Mouse (Mus musculus) midbrain, postnatal 0 days (tissue): ENCODE data around the gene Fndc3c1. TPM values are rescaled to one million over a fixed set of nuclear protein-coding genes. Genes with fewer than 3 reads are reported as not detected.
A peak's percentile ranks its signal among the peaks of the same experiment; 100 is the strongest.
"Not testable (repeated sequence)": the region's sequence is repeated elsewhere in the genome, so short reads cannot be mapped to it uniquely, and the experiment has no call there.

Source experiments
- ATAC-seq: fragments of 200-750 bp; cut with Nextera tagmentation; 2 replicates; pipeline ENCODE4 v1.8.0; 2017; ENCODE audit warnings: moderate number of reproducible peaks, mild to moderate bottlenecking, moderate TSS enrichment, moderate library complexity; ENCODE audit not compliant: low FRiP score
- DNase-seq: peaks from one replicate; pipeline ENCODE4 v3.0.0-alpha.2; 2015; ENCODE audit warnings: low spot score
- H3K27ac ChIP-seq: fragments of 300-500 bp; sonication (generic); 2 replicates; pipeline ENCODE4 v1.5.1; 2014; ENCODE audit warnings: low read depth, mild to moderate bottlenecking, low read length, mixed read lengths
- H3K27me3 ChIP-seq: fragments of 300-500 bp; sonication (generic); 2 replicates; pipeline ENCODE4 v1.6.1; 2014; ENCODE audit warnings: low read length, control low read depth, mixed read lengths; ENCODE audit not compliant: insufficient read depth
- H3K36me3 ChIP-seq: fragments of 300-500 bp; sonication (generic); 2 replicates; pipeline ENCODE4 v1.6.1; 2014; ENCODE audit warnings: low read length, control low read depth, mixed read lengths; ENCODE audit not compliant: insufficient read depth
- H3K4me1 ChIP-seq: fragments of 300-500 bp; sonication (generic); 2 replicates; pipeline ENCODE4 v1.6.1; 2014; ENCODE audit warnings: mild to moderate bottlenecking, control low read depth, antibody characterized with exemption, low read length, mixed read lengths; ENCODE audit not compliant: insufficient read depth
- H3K4me2 ChIP-seq: fragments of 300-500 bp; sonication (generic); 2 replicates; pipeline ENCODE4 v1.6.1; 2014; ENCODE audit warnings: low read depth, mild to moderate bottlenecking, low read length, mixed read lengths; ENCODE audit not compliant: poor library complexity, severe bottlenecking
- H3K4me3 ChIP-seq: fragments of 300-500 bp; sonication (generic); 2 replicates; pipeline ENCODE4 v1.5.1; 2014; ENCODE audit warnings: low read depth, mild to moderate bottlenecking, low read length, moderate library complexity
- H3K9ac ChIP-seq: fragments of 300-500 bp; sonication (generic); replicated peaks from 2 replicates; pipeline ENCODE4 v1.6.1; 2014; ENCODE audit warnings: mild to moderate bottlenecking, low read length, moderate library complexity, mixed read lengths; ENCODE audit not compliant: poor library complexity, severe bottlenecking
- H3K9me3 ChIP-seq: fragments of 300-500 bp; sonication (generic); 2 replicates; pipeline ENCODE4 v1.6.1; 2016; ENCODE audit warnings: low read length, control low read depth
- CTCF ChIP-seq: IDR thresholded peaks from 2 replicates; pipeline ENCODE4 v1.5.1; 2016; ENCODE audit warnings: antibody characterized with exemption, mild to moderate bottlenecking
- WGBS: fragments of 180-500 bp; shearing (Covaris S2); extraction: QIAGEN DNeasy Blood & Tissue Kit; methylation state at CpG from one replicate; pipeline ENCODE4 v1.1.7; 2014; 5-methylcytosine and 5-hydroxymethylcytosine counted together
- microRNA-seq: library from miRNA; unstranded; fragments of <30 nt; microRNA quantifications from one replicate; pipeline ENCODE4, GENCODE M21; 2016; ENCODE audit warnings: borderline number of aligned reads
- polyA plus RNA-seq: library from polyadenylated mRNA; unstranded; fragments of >200 nt; fragmentation: Nextera tagmentation; extraction: Ambion mirVana; gene quantifications from 2 replicates; pipeline ENCODE4 v1.2.1, GENCODE M21; 2015
- total RNA-seq: library from RNA; depleted of rRNA; stranded (reverse); fragments of >200 nt; gene quantifications from 2 replicates; pipeline ENCODE4 v1.2.3, GENCODE M21; 2014; rRNA removed

Fndc3c1 gene
- total RNA-seq = not detected in 2 replicates
- 0.07 and 0.33 TPM in 2 replicates for polyA plus RNA-seq

DNA sequence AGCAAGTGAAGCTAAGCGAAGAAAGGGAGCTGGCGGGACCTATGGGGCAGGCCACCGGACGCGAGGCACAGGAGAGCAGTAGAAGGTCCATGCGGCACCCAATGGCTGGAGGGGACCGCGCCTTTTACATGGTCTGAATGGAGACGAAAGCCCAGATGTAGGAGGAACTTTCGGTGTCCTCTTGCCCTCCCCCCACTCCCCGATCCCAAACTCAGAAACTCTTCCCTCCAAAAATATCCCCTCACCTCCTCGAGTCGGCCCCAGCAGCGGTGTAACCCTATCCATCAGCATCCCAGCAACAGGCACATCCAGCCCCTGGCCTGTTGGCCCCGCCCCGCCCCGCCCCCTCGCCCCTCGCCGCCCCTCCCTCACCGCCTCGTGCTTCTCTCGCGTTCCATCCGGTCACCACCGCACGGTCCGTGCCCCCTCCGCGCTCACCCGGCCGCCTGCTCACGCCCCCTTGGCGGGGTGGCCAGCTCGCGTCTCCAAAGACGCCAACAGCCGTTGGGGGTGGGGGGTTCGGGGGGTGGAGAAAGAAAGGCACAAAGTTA is at the start of gene Fndc3c1:
Fndc3c1 (minus strand) TSS at position 301 of the 551 bp plus-strand sequence.
- ATAC-seq = peak; percentile 68
- WGBS = 19% methylated on average over 26 of the region's 39 CpGs
- Histone ChIP-seq H3K27me3 (peaks cover 14% of the 10 kb centered on the region; the same call in 1 of the 2 replicates), H3K27ac (no peak within 1 kb of the TSS), H3K4me1 (no peaks in the 10 kb centered on the region), H3K36me3 (no peaks in the 10 kb centered on the region), H3K9ac (no peak within 1 kb of the TSS), H3K4me3 (peak within 1 kb of the TSS; percentile 28), H3K4me2 (peak within 1 kb of the TSS; percentile 57), H3K9me3 (no peaks in the 10 kb centered on the region)
- no peak for TF ChIP-seq CTCF
- no peak for DNase-seq

DNA sequence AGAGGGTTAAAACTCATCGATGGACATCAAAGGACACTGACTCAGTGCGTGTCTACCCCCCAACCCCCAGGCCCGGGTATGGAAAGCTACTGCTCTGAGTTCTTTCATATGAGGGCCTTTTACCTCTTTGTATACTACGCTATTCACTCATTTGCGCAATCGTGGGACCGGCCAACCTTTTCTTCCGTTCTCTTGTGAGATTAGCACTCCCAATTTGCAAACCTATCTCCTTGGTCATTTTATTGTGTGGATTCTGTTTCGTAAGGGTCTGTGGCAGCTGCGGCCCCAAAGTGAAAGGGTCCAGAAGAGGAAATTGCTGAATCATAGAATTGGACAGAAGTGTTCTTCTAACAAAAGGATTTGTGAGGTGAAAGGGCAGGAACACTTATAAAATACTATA is 1.2 kb upstream of the Fndc3c1 start:
- H3K4me3 ChIP-seq = no peak overlapping the region
- H3K9ac ChIP-seq = no peak overlapping the region
- no peak for ATAC-seq
- WGBS = 32% methylated on average over 10 of the region's 10 CpGs
- no peaks in the 10 kb centered on the region for H3K36me3 ChIP-seq
- no peak for DNase-seq
- no peak overlapping the region for H3K4me2 ChIP-seq
- H3K27ac ChIP-seq = no peak overlapping the region
- no peaks in the 10 kb centered on the region for H3K9me3 ChIP-seq
- TF ChIP-seq CTCF = no peak
- peaks cover 14% of the 10 kb centered on the region; the same call in 1 of the 2 replicates for H3K27me3 ChIP-seq
- no peaks in the 10 kb centered on the region for H3K4me1 ChIP-seq

DNA sequence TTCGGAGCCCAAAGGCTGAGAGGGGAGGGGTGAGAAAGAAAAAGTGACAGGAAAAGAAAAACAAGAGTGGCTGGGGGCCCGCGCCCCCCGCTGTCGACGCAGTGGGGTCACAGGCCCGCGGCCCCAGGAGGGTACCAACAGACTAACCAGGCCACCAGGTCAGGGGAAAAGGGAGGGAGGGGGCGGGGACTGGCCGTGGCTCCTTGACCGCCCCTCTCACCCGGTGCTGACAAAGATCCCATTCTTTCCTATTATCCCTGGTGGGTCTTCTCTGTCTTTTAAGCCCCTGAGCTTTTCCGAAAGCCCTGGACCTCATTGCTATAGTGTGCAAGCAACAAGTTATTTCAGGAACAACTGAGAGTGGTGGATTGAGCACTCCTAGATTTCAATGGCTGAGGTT is 470 bp upstream of the Fndc3c1 start:
- no peaks in the 10 kb centered on the region for H3K4me1 ChIP-seq
- no peak overlapping the region for H3K27ac ChIP-seq
- TF ChIP-seq CTCF = no peak
- no peak overlapping the region for H3K9ac ChIP-seq
- H3K4me3 ChIP-seq = peak overlapping the region; percentile 28
- peaks cover 14% of the 10 kb centered on the region; the same call in 1 of the 2 replicates for H3K27me3 ChIP-seq
- peak overlapping the region; percentile 57 for H3K4me2 ChIP-seq
- ATAC-seq (peak; percentile 41; the same call in 1 of the 2 replicates), DNase-seq (no peak)
- H3K36me3 ChIP-seq = no peaks in the 10 kb centered on the region
- 19% methylated on average over 6 of the region's 13 CpGs for WGBS
- no peaks in the 10 kb centered on the region for H3K9me3 ChIP-seq

DNA sequence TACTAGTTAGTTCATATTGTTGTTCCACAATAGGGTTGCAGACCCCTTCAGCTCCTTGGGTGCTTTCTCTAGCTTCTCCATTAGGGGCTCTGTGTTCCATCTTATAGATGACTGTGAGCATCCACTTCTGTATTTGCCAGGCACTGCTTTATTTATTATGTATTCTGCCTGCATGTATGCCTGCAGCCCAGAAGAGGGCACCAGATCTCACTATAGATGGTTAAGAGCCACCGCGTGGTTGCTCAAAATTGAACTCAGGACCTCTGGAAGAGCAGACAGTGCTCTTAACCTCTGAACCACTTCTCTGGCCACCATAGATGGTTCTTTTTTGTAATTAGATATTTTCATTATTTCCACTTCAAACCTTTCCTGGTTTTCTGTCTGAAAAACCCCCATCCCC is 5.3 kb downstream of the Fndc3c1 start:
- not testable (repeated sequence) for ATAC-seq, H3K9ac ChIP-seq, H3K4me2 ChIP-seq, H3K27ac ChIP-seq, H3K4me3 ChIP-seq, H3K27me3 ChIP-seq, DNase-seq, H3K9me3 ChIP-seq, H3K4me1 ChIP-seq, H3K36me3 ChIP-seq
- 51% methylated on average over 2 of the region's 2 CpGs for WGBS
- TF ChIP-seq CTCF = peak; percentile 31

DNA sequence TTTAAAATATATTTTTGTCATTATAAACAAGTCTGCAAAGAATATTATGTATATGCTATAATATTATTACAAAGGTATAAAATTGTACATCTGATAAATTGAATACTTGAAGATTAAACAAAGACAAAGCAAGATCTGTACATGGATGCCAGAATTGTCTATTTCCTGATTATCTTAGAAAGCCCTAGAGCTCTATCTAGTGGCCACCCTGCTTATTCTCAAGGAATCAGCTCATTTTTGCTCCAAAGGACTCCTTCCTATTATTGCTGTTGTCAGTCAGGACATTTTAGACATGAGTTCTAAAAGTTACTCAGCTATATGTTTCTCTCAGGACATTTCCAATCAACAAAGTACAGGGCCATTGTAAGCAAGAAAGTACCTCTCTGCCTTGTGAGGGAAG is 99.9 kb downstream of the Fndc3c1 start:
- Histone ChIP-seq H3K9ac (no peak overlapping the region), H3K4me1 (no peaks in the 10 kb centered on the region), H3K27ac (no peak overlapping the region), H3K36me3 (no peaks in the 10 kb centered on the region), H3K4me3 (no peak overlapping the region), H3K4me2 (no peak overlapping the region), H3K9me3 (no peaks in the 10 kb centered on the region), H3K27me3 (no peaks in the 10 kb centered on the region)
- peak; percentile 49 for TF ChIP-seq CTCF
- ATAC-seq = no peak
- DNase-seq = peak; percentile 28

DNA sequence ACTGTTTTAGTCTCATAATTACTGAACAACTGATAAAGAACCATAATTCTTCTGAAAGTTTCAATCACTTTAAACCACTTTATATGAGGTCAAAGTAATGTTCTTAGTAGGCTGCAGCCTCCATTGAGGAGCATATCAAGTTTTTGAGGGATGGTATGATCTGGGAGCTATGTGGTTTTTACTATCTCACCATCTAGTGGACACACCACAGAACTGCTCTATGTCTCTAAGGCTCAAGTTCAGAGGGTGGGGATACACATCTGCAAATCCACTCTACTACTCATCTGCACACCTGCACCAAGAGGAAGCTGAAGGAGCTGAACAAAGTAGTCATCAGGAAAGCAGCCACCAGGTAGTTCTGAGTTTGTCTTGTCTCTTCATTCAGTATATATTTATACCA is 104.6 kb downstream of the Fndc3c1 start:
- H3K4me2 ChIP-seq = no peak overlapping the region
- no peaks in the 10 kb centered on the region for H3K4me1 ChIP-seq
- TF ChIP-seq CTCF = peak; percentile 15; the same call in 1 of the 2 replicates
- no peaks in the 10 kb centered on the region for H3K36me3 ChIP-seq
- H3K9ac ChIP-seq = no peak overlapping the region
- H3K27me3 ChIP-seq = no peaks in the 10 kb centered on the region
- H3K9me3 ChIP-seq = no peaks in the 10 kb centered on the region
- no peak overlapping the region for H3K4me3 ChIP-seq
- no peak overlapping the region for H3K27ac ChIP-seq
- DNase-seq (no peak), ATAC-seq (no peak)

Small RNAs within 50 kb of the gene (microRNA-seq; reads per million reads assigned to microRNA genes)
- gene Gm27428 = not detected

Other genes with a start within 250 kb of the Fndc3c1 start
- not detected in 2 replicates for gene Fnd3c2, start 230.0 kb downstream of the Fndc3c1 start, total RNA-seq
- not detected in 2 replicates for gene Fnd3c2, start 230.0 kb downstream of the Fndc3c1 start, polyA plus RNA-seq
- 0.14 and 0.33 TPM in 2 replicates for gene Gm5127, start 97.8 kb upstream of the Fndc3c1 start, total RNA-seq
- 0.25 and 0.47 TPM in 2 replicates for gene Gm5127, start 97.8 kb upstream of the Fndc3c1 start, polyA plus RNA-seq
- gene Cysltr1, start 118.3 kb upstream of the Fndc3c1 start, total RNA-seq = 0.33 and 0.44 TPM in 2 replicates
- 0.23 and 0.47 TPM in 2 replicates for gene Cysltr1, start 118.3 kb upstream of the Fndc3c1 start, polyA plus RNA-seq